Mouse (Mus musculus) common myeloid progenitor, adult 5-6 weeks (primary cell): ENCODE data around the gene Mob3b. TPM values are rescaled to one million over a fixed set of nuclear protein-coding genes. Genes with fewer than 3 reads are reported as not detected.

ENCODE experiments used
- ATAC-seq: replicated peaks from 2 replicates; pipeline ENCODE4 v1.8.0; 2016; ENCODE audit warnings: low read depth, mild to moderate bottlenecking, moderate TSS enrichment, inconsistent platforms; ENCODE audit not compliant: poor library complexity, severe bottlenecking
- total RNA-seq: library from RNA; stranded (forward); fragments of 200-1000, 187-1606 nt; gene quantifications from 2 replicates; pipeline ENCODE4 v1.2.3, GENCODE M21; 2017

Mob3b gene
- total RNA-seq, 1 experiment from 2014 or later = 3.4 TPM

DNA sequence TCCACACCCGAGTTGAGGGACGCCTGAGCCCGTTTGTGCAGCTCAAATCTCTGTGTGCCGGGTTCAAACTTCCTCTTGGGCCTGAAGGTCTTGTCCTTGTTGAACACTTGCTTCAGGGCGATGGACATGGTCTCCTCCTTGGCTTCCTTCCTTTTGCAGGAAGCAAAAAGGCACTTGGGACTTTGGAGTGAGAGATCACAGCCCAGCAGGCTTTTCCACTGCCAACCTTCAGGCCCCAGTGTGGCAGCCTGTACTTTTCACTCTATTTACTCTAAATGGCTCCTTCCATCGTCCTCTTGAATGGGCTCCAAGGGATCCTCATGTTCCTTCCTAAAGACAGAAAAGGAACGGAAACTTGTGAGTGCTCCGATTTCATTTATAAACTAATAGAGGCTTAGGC, 73.2 kb downstream of the Mob3b start:
- ATAC-seq = no peak

GRCm38 (mm10) chr4:35082476-35083114, 74.7 kb downstream of the Mob3b start:
- ATAC-seq = no peak

- ATAC-seq = peak; percentile 87
Measured at GRCm38 (mm10) chr4:35080285-35080684, 77.0 kb downstream of the Mob3b start.

DNA sequence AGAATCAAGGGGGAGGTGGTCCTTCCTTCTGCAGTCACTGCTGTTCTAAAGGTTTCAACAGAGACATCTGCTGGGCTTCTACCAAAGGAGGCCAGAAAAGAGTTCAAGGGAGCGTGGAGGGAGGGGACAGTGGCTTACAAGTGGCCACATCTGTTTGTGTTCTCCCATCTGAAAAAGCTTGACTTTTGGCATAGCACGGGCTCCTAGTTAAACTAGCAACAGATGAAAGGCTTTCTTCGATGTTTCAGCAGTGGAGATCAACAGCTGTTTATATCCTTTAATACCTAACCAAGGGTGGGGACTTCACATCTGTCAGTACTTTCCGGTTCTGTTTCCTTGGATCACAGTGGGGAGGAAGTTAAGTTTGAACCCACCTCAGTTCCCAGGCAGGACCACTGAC, 88.5 kb downstream of the Mob3b start:
- ATAC-seq = no peak

GRCm38 (mm10) chr4:35066163-35066562, 91.1 kb downstream of the Mob3b start:
- no peak for ATAC-seq

DNA sequence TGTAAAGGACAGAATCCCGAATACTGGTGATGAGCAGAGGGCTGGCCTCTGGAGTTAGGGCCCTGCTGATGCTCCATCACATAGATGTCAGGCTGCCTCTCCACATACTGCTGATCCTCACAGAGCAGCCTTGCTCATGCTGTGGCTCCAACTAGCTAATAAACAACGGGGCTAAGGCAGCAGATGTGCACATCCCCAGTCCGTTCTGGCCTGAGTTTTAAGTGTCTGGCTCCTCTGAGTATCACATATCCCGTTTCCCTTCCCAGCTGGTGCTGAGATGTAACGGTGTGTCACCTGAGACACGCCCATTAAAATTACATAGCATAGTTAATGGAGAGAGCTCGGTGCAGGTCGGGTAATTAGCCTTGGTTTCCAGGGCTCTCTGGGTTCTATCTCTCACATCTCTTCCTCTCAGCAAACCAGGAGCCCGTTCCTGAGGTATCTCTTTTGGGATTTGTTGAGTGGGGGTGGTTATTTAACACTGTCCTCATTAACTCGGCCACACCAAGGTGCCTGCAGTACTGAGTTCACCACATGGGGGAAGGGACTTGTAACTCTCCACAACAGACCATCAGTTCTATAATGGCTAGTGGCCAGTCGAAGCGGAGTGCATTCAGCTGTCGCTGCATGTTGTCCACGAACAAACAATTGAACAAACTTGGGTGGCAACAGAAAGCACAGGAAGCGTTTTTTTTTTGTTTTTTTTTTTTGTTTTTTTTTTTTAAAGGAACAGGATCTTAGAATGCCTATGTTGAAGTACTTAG, 92.0 kb downstream of the Mob3b start:
- ATAC-seq = no peak

DNA sequence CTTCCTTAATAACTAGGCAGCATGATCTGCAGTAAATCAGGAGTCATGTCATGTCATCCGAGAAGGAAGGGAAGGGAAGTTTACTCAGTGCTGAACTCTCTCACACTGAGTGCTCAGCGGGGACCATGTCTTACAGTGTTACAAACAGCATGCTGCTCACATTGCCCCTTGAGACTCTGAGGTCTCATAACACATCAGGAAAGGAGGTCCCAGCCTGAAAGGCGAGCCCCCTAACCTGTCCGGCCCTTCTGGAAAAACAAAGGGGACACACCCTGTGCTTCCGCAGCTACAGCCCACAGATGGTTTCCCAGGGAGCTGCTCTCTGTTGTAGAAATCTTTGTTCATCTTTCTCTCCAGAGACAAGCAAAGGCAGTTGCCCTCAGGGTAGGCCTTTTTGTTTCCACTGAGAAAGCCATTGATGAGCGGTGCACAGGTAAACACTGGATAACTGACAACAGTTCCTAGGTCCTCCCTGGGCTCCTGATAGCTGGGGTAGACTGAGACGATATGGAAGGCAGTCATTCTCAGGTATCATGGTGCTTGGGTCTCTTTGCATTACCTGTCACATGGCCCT, 94.1 kb downstream of the Mob3b start:
- ATAC-seq = no peak

- ATAC-seq = no peak
Measured at GRCm38 (mm10) chr4:35060964-35061363, 96.3 kb downstream of the Mob3b start.

DNA sequence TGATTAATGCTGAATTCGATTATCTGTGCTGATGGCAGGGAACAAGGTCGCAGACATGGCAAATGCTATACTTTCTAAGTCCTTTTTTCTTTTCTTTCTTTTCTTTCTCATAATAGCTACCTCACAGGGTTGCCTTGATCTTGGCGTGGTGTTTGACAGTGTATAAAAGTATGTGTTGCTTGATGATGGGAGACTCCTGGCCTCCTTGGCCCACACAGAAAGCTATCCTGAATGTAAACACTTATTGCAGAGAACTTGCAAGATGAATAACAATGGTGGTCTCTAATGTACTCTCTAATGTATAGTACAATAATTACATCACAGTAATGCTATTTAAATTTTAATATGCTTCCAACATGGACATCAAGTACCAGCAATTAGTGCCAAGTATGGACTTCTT, 96.9 kb downstream of the Mob3b start:
- no peak for ATAC-seq

DNA sequence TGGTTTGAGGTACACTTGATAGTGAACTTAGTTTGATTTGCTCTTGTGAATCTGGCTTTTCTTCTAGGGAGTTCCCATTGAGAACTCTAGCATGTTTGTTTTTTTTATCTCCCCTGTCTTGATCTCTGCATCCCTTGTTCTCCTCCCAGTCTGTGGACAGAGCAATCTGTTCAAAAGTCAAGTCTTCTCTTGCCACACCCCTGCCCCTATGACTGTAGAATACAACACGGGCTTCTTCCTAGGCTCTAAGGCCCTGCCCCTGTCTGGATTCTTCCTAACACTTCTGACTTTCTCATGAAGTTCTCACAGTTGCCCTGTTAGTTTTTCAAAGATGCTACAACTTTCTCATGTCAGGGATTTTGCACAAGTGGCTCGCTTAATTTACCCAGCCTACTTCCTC, 102.9 kb downstream of the Mob3b start:
- ATAC-seq = no peak

DNA sequence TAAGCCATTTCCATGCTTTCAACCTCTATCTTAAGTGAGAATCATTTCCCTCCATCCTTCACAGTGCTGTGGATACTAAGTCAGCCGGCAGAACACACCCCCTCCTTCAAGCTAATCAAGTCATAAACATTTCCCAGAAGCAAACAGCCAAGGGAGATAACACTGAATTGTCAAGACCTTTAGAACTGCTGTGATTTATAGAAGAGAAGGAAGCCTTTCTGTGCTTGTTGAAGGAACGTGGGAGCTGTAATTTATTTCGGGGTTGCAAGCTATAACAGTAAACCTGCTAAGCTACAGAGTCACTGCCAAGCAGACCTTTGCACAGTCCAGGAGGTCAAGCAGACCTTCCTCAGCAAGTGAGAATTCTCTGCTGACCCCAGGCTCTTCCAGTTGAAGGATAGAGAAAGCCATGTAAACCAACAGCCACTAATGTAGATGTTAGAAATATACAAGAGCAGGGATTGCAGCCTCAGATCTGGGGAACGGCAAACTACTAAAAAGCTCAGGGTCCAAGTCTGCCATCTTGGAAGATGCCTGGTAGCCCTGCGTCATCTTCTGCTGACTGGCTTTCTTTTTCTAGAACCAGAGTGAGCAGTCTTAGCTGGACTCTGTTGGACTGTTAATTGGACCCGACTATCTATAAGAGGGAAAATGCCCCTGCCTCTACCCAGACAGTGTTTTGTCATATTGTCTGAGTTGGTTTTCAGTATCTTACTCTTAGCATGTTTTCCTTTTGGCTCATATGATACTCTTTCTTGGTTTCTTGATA, 104.9 kb downstream of the Mob3b start:
- no peak for ATAC-seq

GRCm38 (mm10) chr4:35051152-35051551, 106.1 kb downstream of the Mob3b start:
- no peak for ATAC-seq

GRCm38 (mm10) chr4:35049742-35050058, 107.6 kb downstream of the Mob3b start:
- no peak for ATAC-seq

DNA sequence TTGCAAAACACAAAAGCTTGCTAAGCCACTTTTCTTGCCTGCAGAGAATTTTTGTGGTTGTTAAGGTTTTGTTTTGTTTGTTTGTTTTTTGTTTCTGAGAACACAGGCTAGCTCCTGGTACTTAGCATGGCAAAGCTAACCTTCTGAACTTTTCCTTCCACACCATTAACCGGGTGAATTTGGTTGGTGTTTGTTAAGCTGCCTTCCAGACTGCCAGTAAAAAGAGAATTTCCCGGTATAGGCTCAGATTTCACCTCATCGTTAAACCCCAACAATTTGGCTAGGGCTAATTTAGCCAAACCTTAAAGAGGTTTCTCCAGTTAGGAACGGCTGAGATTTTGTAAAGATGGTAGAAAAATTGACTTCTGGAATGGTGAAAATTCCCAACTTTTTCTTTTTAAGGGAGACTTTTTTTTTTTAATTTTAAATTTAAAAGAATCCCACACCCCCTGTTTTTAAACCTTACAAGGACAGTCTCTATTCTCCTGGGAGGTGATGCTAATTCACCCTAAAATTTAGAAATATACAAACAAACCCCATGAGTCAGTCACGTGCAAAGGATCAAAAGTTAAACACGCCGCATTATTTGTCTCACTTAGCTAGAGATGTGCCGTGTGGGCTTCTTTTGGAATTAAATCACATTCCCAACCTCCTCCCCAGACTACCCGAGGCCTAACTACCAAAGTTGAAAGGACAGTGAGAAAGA, 108.1 kb downstream of the Mob3b start:
- ATAC-seq = no peak

- no peak for ATAC-seq
Measured at GRCm38 (mm10) chr4:35040896-35041295, 116.4 kb downstream of the Mob3b start.

GRCm38 (mm10) chr4:35040306-35040705, 117.0 kb downstream of the Mob3b start:
- no peak for ATAC-seq

DNA sequence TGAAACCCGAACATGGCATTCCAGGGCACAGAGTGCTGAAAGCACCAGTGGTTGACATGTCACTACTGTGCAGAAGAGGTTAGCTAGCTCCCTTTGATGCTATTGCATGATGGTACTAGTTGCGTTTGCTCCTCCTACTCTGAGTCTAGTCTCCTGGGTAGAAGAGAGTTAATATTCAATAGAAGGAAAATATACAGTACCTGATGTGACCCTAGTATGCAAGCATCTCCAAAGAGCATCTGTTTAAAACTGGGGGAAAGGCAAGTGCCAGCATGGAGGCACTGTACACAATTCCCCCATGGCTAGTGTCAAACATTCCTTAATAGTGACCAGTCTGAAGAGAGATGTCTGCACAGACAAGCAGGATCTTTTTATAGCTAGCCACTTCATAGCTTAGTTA, 119.5 kb downstream of the Mob3b start:
- ATAC-seq = no peak

DNA sequence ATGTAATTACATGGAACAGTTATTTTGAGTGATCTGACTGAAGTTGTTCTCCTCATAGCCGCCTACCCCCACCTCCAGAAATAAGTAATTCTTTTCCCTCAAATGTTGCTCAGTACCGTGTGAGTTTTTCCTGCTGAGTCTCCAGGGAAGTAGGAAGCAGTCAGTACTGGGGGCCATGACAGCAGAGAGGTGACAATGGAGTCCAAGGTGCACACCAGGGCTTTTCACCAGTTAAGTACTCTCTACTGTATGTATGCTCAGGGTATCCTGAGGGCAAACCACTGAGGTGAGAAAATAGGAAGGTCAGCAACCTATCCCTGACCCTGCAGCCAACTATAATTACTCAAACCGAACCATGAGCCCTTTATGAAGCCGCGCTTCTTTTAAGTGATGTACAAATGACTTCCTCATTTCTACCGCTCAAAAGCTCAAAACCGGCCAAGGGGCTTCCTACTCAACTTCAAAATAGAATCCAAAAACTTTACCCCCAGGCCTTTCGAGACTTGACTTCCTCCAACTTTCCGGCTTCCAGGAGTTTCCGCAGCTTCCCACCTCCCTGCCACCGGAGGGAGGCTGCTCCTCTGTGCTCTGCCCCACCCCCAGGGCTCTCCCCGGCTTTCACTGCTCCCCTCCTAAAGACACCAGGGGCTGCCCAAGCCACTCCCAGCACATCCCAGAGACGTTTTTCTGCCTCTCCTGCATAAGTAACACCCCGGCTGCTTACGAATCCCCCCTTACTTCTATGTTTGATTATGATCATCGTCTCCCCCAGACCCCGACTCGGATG, 122.6 kb downstream of the Mob3b start:
- peak; percentile 73 for ATAC-seq

GRCm38 (mm10) chr4:35032758-35033157, 124.5 kb downstream of the Mob3b start:
- no peak for ATAC-seq

- no peak for ATAC-seq
Measured at GRCm38 (mm10) chr4:35031623-35032022, 125.7 kb downstream of the Mob3b start.
